Mouse (Mus musculus) lung, postnatal 4 days (tissue): ENCODE results near the gene Snhg11.

Source experiments
- DNase-seq, 2 experiments: peaks; one replicate each; pipeline ENCODE4 v3.0.0; 2021

Gene Snhg11

GRCm38 (mm10) chr2:158375443-158376122 lies at the start of gene Snhg11:
Gene Snhg11, plus strand, starts transcription at chr2:158375638.
- DNase-seq, result peak; percentile 62 to 66

- DNase-seq, result no peak
Measured at GRCm38 (mm10) chr2:158334356-158334755, 41.1 kb upstream of the Snhg11 start.

GRCm38 (mm10) chr2:158337698-158338097 lies 37.7 kb upstream of the Snhg11 start:
- DNase-seq, result no peak

- DNase-seq, result peak; percentile 48 to 74
Measured at GRCm38 (mm10) chr2:158339948-158340564, 35.4 kb upstream of the Snhg11 start.

GRCm38 (mm10) chr2:158341324-158341723 lies 34.1 kb upstream of the Snhg11 start:
- no peak for DNase-seq

- no peak for DNase-seq
Measured at GRCm38 (mm10) chr2:158343495-158343894, 31.9 kb upstream of the Snhg11 start.

- no peak for DNase-seq
Measured at GRCm38 (mm10) chr2:158346467-158346866, 29.0 kb upstream of the Snhg11 start.

- peak; percentile 60 to 79 for DNase-seq
Measured at GRCm38 (mm10) chr2:158347868-158348267, 27.6 kb upstream of the Snhg11 start.

GRCm38 (mm10) chr2:158352801-158353520 lies 22.5 kb upstream of the Snhg11 start:
- no peak for DNase-seq

- DNase-seq, result no peak
Measured at GRCm38 (mm10) chr2:158354348-158355114, 20.9 kb upstream of the Snhg11 start.

GRCm38 (mm10) chr2:158355238-158355637 lies 20.2 kb upstream of the Snhg11 start:
- no peak for DNase-seq

GRCm38 (mm10) chr2:158356121-158356520 lies 19.3 kb upstream of the Snhg11 start:
- no peak for DNase-seq

- DNase-seq, result no peak
Measured at GRCm38 (mm10) chr2:158359757-158360620, 15.4 kb upstream of the Snhg11 start.

- peak; percentile 89 to 91 for DNase-seq
Measured at GRCm38 (mm10) chr2:158360873-158361677, 14.4 kb upstream of the Snhg11 start.

GRCm38 (mm10) chr2:158361678-158362320 lies 13.6 kb upstream of the Snhg11 start:
- no peak for DNase-seq

GRCm38 (mm10) chr2:158364175-158364574 lies 11.3 kb upstream of the Snhg11 start:
- DNase-seq, result no peak

- DNase-seq, result no peak
Measured at GRCm38 (mm10) chr2:158365099-158365850, 10.2 kb upstream of the Snhg11 start.

- no peak for DNase-seq
Measured at GRCm38 (mm10) chr2:158367654-158368053, 7.8 kb upstream of the Snhg11 start.

- no peak for DNase-seq
Measured at GRCm38 (mm10) chr2:158368313-158368712, 7.1 kb upstream of the Snhg11 start.
